Mouse (Mus musculus): ENCODE measurements around the gene Ppa1.

- TF ChIP-seq GATA1 (IDR thresholded peaks at IDR 0.05; ENCODE audit: borderline replicate concordance, low read length) (no peak), FLI1 (IDR thresholded peaks at IDR 0.05; ENCODE audit: low read length) (no peak)
Measured at GRCm38 (mm10) chr10:61661887-61662286, 13.5 kb downstream of the Ppa1 start.

Measured in megakaryocyte, embryonic 14.5 days (primary cell).